Mouse (Mus musculus): ENCODE measurements around the gene Ccdc47. TPM values are rescaled to one million over a fixed set of nuclear protein-coding genes. Genes with fewer than 3 reads are reported as not detected.

Gene Ccdc47
- 22.0 and 23.6 TPM in 2 replicates for total RNA-seq (2014; rRNA removed; ENCODE audit: low replicate concordance)
- polyA plus RNA-seq (2015; fragmentation: Nextera tagmentation; extraction: Ambion mirVana): 80.6 and 89.8 TPM in 2 replicates

DNA sequence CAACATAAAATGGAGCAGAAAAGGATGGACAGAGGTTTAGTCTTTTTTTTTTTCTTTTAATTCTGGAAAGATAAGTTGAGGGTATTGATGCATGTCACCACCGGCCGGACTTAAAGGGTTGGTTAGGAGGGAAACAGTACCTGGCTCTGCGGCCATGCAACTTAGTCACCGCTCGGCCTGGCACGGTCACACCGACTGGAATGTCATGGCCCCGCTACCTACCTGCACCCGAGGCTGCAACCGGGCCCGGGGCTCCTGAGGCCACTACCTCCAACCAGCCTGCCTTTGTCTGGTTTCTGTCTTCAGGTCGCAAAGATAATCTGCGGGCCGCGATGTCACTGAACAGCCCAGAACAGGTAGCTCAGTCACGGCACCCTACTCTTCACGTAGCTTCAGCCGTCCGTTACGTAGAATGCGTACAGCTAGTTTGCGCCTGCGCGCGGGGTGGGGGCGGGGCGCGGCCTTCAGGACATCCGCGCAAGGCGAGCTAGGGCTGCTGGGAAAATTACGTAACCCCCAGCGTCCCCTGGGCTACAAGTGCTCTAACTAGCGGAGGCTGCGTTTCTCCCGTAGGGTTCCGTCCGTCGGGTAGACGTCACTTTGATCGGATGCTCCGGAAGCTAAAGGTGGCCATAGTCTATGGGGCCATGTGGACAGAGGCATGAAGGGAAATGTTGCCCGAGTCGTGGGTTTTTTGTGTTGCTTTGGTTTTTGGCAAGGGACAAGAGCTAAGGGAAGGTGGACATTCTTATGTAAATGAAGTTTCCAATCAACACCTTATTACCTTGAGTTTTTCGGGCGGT is at the start of gene Ccdc47:
Gene Ccdc47 (minus strand): TSS at position 418 of the 803 bp plus-strand sequence.
- DNase-seq (ENCODE audit: low spot score): peak; percentile 99
- H3K36me3 ChIP-seq (replicated peaks; ENCODE audit: control insufficient read depth, insufficient read depth, low read length): peaks cover 12% of the 10 kb centered on the region
- H3K9me3 ChIP-seq (replicated peaks; ENCODE audit: control insufficient read depth, low read length): no peaks in the 10 kb centered on the region
- TF ChIP-seq CTCF (IDR thresholded peaks at IDR 0.05; ENCODE audit: low read depth) (no peak), EP300 (IDR thresholded peaks at IDR 0.05; ENCODE audit: low read depth) (peak; percentile 96)
- H3K27ac ChIP-seq (ENCODE audit: low read depth): peak within 1 kb of the TSS; percentile 97
- peak within 1 kb of the TSS; percentile 84 for H3K4me2 ChIP-seq (ENCODE audit: low read depth, low read length)
- no peaks in the 10 kb centered on the region for H3K27me3 ChIP-seq (ENCODE audit: control insufficient read depth, insufficient read depth, low read length)
- H3K9ac ChIP-seq (replicated peaks; ENCODE audit: low read depth, low read length): peak within 1 kb of the TSS; percentile 94
- under 1% methylated on average over 46 of the region's 46 CpGs for WGBS
- ATAC-seq (ENCODE audit: insufficient read depth, low read depth): peak; percentile 95
- peaks cover 34% of the 10 kb centered on the region for H3K4me1 ChIP-seq (ENCODE audit: control insufficient read depth, insufficient read depth)
- H3K4me3 ChIP-seq (ENCODE audit: low read depth, low read length): peak within 1 kb of the TSS; percentile 99

DNA sequence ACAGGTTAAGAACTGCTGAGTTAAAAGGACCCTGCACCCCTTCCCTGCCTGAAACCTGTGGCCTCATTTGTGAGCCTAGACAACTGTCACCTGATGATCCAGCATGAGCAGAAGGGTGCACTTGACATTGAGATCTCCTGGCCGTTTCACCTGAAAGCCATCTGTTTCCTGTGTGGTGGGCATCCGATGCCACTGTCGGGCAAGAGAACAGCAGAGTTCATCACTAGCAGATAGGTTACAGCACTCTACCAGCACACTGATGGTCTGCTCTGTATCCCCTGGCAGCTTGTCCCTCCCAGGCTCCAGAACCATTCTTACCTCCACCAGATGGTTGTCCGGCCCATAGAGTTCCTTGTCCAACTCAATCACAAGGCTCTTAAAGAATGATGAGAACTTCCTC is 49.4 kb upstream of the Ccdc47 start:
- Histone ChIP-seq H3K4me2 (ENCODE audit: low read depth, low read length) (no peak overlapping the region), H3K27me3 (ENCODE audit: control insufficient read depth, insufficient read depth, low read length) (no peaks in the 10 kb centered on the region), H3K9me3 (replicated peaks; ENCODE audit: control insufficient read depth, low read length) (no peaks in the 10 kb centered on the region), H3K9ac (replicated peaks; ENCODE audit: low read depth, low read length) (no peak overlapping the region), H3K36me3 (replicated peaks; ENCODE audit: control insufficient read depth, insufficient read depth, low read length) (peaks cover 68% of the 10 kb centered on the region), H3K27ac (ENCODE audit: low read depth) (no peak overlapping the region), H3K4me3 (ENCODE audit: low read depth, low read length) (no peak overlapping the region), H3K4me1 (ENCODE audit: control insufficient read depth, insufficient read depth) (peaks cover 20% of the 10 kb centered on the region)
- no peak for DNase-seq (ENCODE audit: low spot score)
- ATAC-seq (ENCODE audit: insufficient read depth, low read depth): no peak
- no peak for TF ChIP-seq CTCF (IDR thresholded peaks at IDR 0.05; ENCODE audit: low read depth)
- TF ChIP-seq EP300 (IDR thresholded peaks at IDR 0.05; ENCODE audit: low read depth): no peak
- 88% methylated on average over 4 of the region's 4 CpGs for WGBS

DNA sequence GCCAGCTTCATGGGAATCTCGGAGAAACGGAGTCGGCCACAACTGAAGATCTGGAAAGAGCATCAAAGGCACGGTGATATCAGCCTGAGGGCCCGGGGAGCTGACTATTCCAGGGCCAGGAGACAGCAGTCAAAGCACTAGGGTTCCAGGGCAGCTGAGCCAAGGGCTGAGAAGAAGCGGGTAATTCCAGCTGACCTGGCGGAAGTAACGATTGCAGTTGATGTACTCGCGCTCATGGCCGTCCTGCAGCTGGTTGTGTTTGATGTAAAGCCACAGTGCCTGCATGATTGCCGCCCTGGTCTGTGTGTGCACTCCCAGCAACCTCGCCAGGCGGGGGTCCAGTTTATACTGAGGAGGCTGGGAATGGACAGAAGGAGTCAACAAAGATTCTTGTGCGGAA is 48.8 kb upstream of the Ccdc47 start:
- no peak overlapping the region for H3K9ac ChIP-seq (replicated peaks; ENCODE audit: low read depth, low read length)
- no peaks in the 10 kb centered on the region for H3K9me3 ChIP-seq (replicated peaks; ENCODE audit: control insufficient read depth, low read length)
- ATAC-seq (ENCODE audit: insufficient read depth, low read depth) (no peak), DNase-seq (ENCODE audit: low spot score) (no peak)
- TF ChIP-seq CTCF (IDR thresholded peaks at IDR 0.05; ENCODE audit: low read depth) (no peak), EP300 (IDR thresholded peaks at IDR 0.05; ENCODE audit: low read depth) (no peak)
- H3K27me3 ChIP-seq (ENCODE audit: control insufficient read depth, insufficient read depth, low read length): no peaks in the 10 kb centered on the region
- WGBS: 91% methylated on average over 15 of the region's 15 CpGs
- H3K4me2 ChIP-seq (ENCODE audit: low read depth, low read length): no peak overlapping the region
- peaks cover 17% of the 10 kb centered on the region for H3K4me1 ChIP-seq (ENCODE audit: control insufficient read depth, insufficient read depth)
- no peak overlapping the region for H3K4me3 ChIP-seq (ENCODE audit: low read depth, low read length)
- no peak overlapping the region for H3K27ac ChIP-seq (ENCODE audit: low read depth)
- H3K36me3 ChIP-seq (replicated peaks; ENCODE audit: control insufficient read depth, insufficient read depth, low read length): peaks cover 69% of the 10 kb centered on the region

DNA sequence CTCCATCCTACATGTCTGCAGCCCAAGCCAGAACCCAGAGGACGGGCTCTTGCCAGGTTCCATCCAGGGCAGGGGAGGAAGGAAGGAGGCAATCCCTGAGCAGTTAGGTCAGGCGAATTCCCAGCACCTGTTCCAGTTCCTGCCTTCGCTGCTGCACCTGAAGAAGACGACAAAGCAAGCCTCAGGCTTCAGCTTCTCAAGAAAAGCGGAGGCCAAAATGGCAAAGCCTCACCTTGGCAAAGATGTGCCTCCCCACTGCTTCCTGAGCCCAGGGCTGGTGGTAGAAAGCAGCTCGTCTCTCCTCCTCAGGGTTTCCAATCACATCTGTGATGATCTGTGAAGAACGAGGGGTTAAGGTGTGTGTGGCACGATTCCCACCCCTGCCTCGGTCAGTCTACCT is 47.8 kb upstream of the Ccdc47 start:
- DNase-seq (ENCODE audit: low spot score): no peak
- no peak for TF ChIP-seq CTCF (IDR thresholded peaks at IDR 0.05; ENCODE audit: low read depth)
- H3K4me1 ChIP-seq (ENCODE audit: control insufficient read depth, insufficient read depth): peaks cover 12% of the 10 kb centered on the region
- H3K9me3 ChIP-seq (replicated peaks; ENCODE audit: control insufficient read depth, low read length): no peaks in the 10 kb centered on the region
- peaks cover 69% of the 10 kb centered on the region for H3K36me3 ChIP-seq (replicated peaks; ENCODE audit: control insufficient read depth, insufficient read depth, low read length)
- H3K4me3 ChIP-seq (ENCODE audit: low read depth, low read length): no peak overlapping the region
- no peaks in the 10 kb centered on the region for H3K27me3 ChIP-seq (ENCODE audit: control insufficient read depth, insufficient read depth, low read length)
- ATAC-seq (ENCODE audit: insufficient read depth, low read depth): no peak
- WGBS: 85% methylated on average over 9 of the region's 9 CpGs
- no peak overlapping the region for H3K9ac ChIP-seq (replicated peaks; ENCODE audit: low read depth, low read length)
- no peak overlapping the region for H3K27ac ChIP-seq (ENCODE audit: low read depth)
- H3K4me2 ChIP-seq (ENCODE audit: low read depth, low read length): no peak overlapping the region

DNA sequence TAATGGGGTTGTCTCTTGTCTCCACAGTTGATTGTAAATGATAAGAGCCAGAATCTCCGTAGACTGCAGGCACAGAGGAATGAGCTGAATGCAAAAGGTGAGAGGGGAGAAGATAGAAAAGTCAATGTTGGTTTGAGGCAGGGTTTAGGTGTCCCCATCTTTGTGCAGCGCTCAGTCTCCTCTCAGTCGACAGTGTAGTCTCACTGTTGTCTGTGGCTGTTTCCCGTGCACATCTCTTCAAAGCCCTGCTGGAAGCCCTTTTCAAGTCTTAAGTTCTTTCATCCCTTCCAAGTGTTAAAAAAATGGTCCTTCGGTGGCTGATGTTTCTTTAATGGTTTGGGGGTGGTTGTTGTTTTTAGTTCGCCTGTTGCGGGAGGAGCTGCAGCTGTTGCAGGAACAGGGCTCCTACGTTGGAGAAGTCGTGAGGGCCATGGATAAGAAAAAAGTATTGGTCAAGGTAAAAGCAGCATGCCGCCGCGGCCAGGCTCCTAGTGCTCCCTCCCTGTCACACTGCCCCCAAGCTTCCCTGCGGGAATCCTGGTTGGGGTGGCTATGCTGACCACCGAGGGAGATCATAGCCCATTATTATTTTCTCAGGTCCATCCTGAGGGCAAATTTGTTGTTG is 44.8 kb upstream of the Ccdc47 start:
- TF ChIP-seq CTCF (IDR thresholded peaks at IDR 0.05; ENCODE audit: low read depth): no peak
- no peak for TF ChIP-seq EP300 (IDR thresholded peaks at IDR 0.05; ENCODE audit: low read depth)

More for the DNA sequence above, 44.8 kb upstream of the Ccdc47 start:
- Histone ChIP-seq H3K9ac (replicated peaks; ENCODE audit: low read depth, low read length) (no peak overlapping the region), H3K36me3 (replicated peaks; ENCODE audit: control insufficient read depth, insufficient read depth, low read length) (peaks cover 60% of the 10 kb centered on the region), H3K4me2 (ENCODE audit: low read depth, low read length) (no peak overlapping the region), H3K27me3 (ENCODE audit: control insufficient read depth, insufficient read depth, low read length) (no peaks in the 10 kb centered on the region), H3K27ac (ENCODE audit: low read depth) (no peak overlapping the region), H3K4me3 (ENCODE audit: low read depth, low read length) (no peak overlapping the region), H3K9me3 (replicated peaks; ENCODE audit: control insufficient read depth, low read length) (no peaks in the 10 kb centered on the region), H3K4me1 (ENCODE audit: control insufficient read depth, insufficient read depth) (peaks cover 8% of the 10 kb centered on the region)
- DNase-seq (ENCODE audit: low spot score) (no peak), ATAC-seq (ENCODE audit: insufficient read depth, low read depth) (no peak)
- 75% methylated on average over 14 of the region's 14 CpGs for WGBS

Measured in heart, postnatal 0 days (tissue).